Mouse (Mus musculus) G1E (cell line): ENCODE data around the gene Armh4.

ENCODE experiments used
- CTCF ChIP-seq: IDR thresholded peaks from 2 replicates; pipeline ENCODE4 v1.5.1; 2012; ENCODE audit warnings: low read depth, low read length, inconsistent platforms, mixed read lengths
- GATA2 ChIP-seq: IDR thresholded peaks from 2 replicates; pipeline ENCODE4 v1.6.1; 2012; ENCODE audit warnings: low read depth, low read length, inconsistent platforms, borderline replicate concordance

GRCm38 (mm10) chr14:49723361-49724054 is 59.7 kb downstream of the Armh4 start:
- TF ChIP-seq GATA2 (no peak), CTCF (no peak)
